Mouse (Mus musculus) midbrain, postnatal 0 days (tissue): Measurements from ENCODE around the gene Ltbp1. TPM values are rescaled to one million over a fixed set of nuclear protein-coding genes. Genes with fewer than 3 reads are reported as not detected.

Source experiments
- ATAC-seq: fragments of 200-750 bp; cut with Nextera tagmentation; 2 replicates; pipeline ENCODE4 v1.8.0; 2017; ENCODE audit warnings: moderate number of reproducible peaks, mild to moderate bottlenecking, moderate TSS enrichment, moderate library complexity; ENCODE audit not compliant: low FRiP score
- DNase-seq: peaks from one replicate; pipeline ENCODE4 v3.0.0-alpha.2; 2015; ENCODE audit warnings: low spot score
- H3K27ac ChIP-seq: fragments of 300-500 bp; sonication (generic); 2 replicates; pipeline ENCODE4 v1.5.1; 2014; ENCODE audit warnings: low read depth, mild to moderate bottlenecking, low read length, mixed read lengths
- H3K27me3 ChIP-seq: fragments of 300-500 bp; sonication (generic); 2 replicates; pipeline ENCODE4 v1.6.1; 2014; ENCODE audit warnings: low read length, control low read depth, mixed read lengths; ENCODE audit not compliant: insufficient read depth
- H3K36me3 ChIP-seq: fragments of 300-500 bp; sonication (generic); 2 replicates; pipeline ENCODE4 v1.6.1; 2014; ENCODE audit warnings: low read length, control low read depth, mixed read lengths; ENCODE audit not compliant: insufficient read depth
- H3K4me1 ChIP-seq: fragments of 300-500 bp; sonication (generic); 2 replicates; pipeline ENCODE4 v1.6.1; 2014; ENCODE audit warnings: mild to moderate bottlenecking, control low read depth, antibody characterized with exemption, low read length, mixed read lengths; ENCODE audit not compliant: insufficient read depth
- H3K4me2 ChIP-seq: fragments of 300-500 bp; sonication (generic); 2 replicates; pipeline ENCODE4 v1.6.1; 2014; ENCODE audit warnings: low read depth, mild to moderate bottlenecking, low read length, mixed read lengths; ENCODE audit not compliant: poor library complexity, severe bottlenecking
- H3K4me3 ChIP-seq: fragments of 300-500 bp; sonication (generic); 2 replicates; pipeline ENCODE4 v1.5.1; 2014; ENCODE audit warnings: low read depth, mild to moderate bottlenecking, low read length, moderate library complexity
- H3K9ac ChIP-seq: fragments of 300-500 bp; sonication (generic); replicated peaks from 2 replicates; pipeline ENCODE4 v1.6.1; 2014; ENCODE audit warnings: mild to moderate bottlenecking, low read length, moderate library complexity, mixed read lengths; ENCODE audit not compliant: poor library complexity, severe bottlenecking
- H3K9me3 ChIP-seq: fragments of 300-500 bp; sonication (generic); 2 replicates; pipeline ENCODE4 v1.6.1; 2016; ENCODE audit warnings: low read length, control low read depth
- CTCF ChIP-seq: IDR thresholded peaks from 2 replicates; pipeline ENCODE4 v1.5.1; 2016; ENCODE audit warnings: antibody characterized with exemption, mild to moderate bottlenecking
- WGBS: fragments of 180-500 bp; shearing (Covaris S2); extraction: QIAGEN DNeasy Blood & Tissue Kit; methylation state at CpG from one replicate; pipeline ENCODE4 v1.1.7; 2014; 5-methylcytosine and 5-hydroxymethylcytosine counted together
- polyA plus RNA-seq: library from polyadenylated mRNA; unstranded; fragments of >200 nt; fragmentation: Nextera tagmentation; extraction: Ambion mirVana; gene quantifications from 2 replicates; pipeline ENCODE4 v1.2.1, GENCODE M21; 2015
- total RNA-seq: library from RNA; depleted of rRNA; stranded (reverse); fragments of >200 nt; gene quantifications from 2 replicates; pipeline ENCODE4 v1.2.3, GENCODE M21; 2014

The Ltbp1 gene
- total and polyA plus RNA-seq, 2 experiments from 2014 or later: 0.89 to 3.0 TPM

GRCm38 (mm10) chr17:75013211-75013610, 7.8 kb downstream of the Ltbp1 start:
- no peak overlapping the region for H3K27ac ChIP-seq
- TF ChIP-seq CTCF: no peak
- no peak for DNase-seq
- H3K9me3 ChIP-seq: no peaks in the 10 kb centered on the region
- H3K9ac ChIP-seq: no peak overlapping the region
- H3K27me3 ChIP-seq: no peaks in the 10 kb centered on the region
- no peak overlapping the region for H3K4me2 ChIP-seq
- H3K4me3 ChIP-seq: no peak overlapping the region
- H3K36me3 ChIP-seq: no peaks in the 10 kb centered on the region
- no peak for ATAC-seq
- WGBS: 82% methylated on average over 4 of the region's 4 CpGs
- no peaks in the 10 kb centered on the region for H3K4me1 ChIP-seq

GRCm38 (mm10) chr17:75013868-75014267, 8.5 kb downstream of the Ltbp1 start:
- H3K9me3 ChIP-seq: no peaks in the 10 kb centered on the region
- H3K4me2 ChIP-seq: no peak overlapping the region
- no peak overlapping the region for H3K4me3 ChIP-seq
- TF ChIP-seq CTCF: no peak
- no peak overlapping the region for H3K27ac ChIP-seq
- DNase-seq (no peak), ATAC-seq (no peak)
- no peaks in the 10 kb centered on the region for H3K27me3 ChIP-seq
- no peak overlapping the region for H3K9ac ChIP-seq
- no peaks in the 10 kb centered on the region for H3K4me1 ChIP-seq
- H3K36me3 ChIP-seq: no peaks in the 10 kb centered on the region
- WGBS: 70% methylated on average over 10 of the region's 10 CpGs

- H3K4me2 ChIP-seq: no peak overlapping the region
- H3K9ac ChIP-seq: no peak overlapping the region
- no peak for TF ChIP-seq CTCF
- H3K27ac ChIP-seq: no peak overlapping the region
- no peaks in the 10 kb centered on the region for H3K9me3 ChIP-seq
- ATAC-seq (no peak), DNase-seq (no peak)
- no peaks in the 10 kb centered on the region for H3K27me3 ChIP-seq
- no peaks in the 10 kb centered on the region for H3K4me1 ChIP-seq
- H3K36me3 ChIP-seq: no peaks in the 10 kb centered on the region
- WGBS: 87% methylated on average over 24 of the region's 24 CpGs
- H3K4me3 ChIP-seq: no peak overlapping the region
Measured at GRCm38 (mm10) chr17:75014601-75015356, 9.4 kb downstream of the Ltbp1 start.

GRCm38 (mm10) chr17:75015546-75015945, 10.2 kb downstream of the Ltbp1 start:
- TF ChIP-seq CTCF: no peak
- no peaks in the 10 kb centered on the region for H3K36me3 ChIP-seq
- no peak for ATAC-seq
- DNase-seq: no peak
- H3K9me3 ChIP-seq: no peaks in the 10 kb centered on the region
- 88% methylated on average over 6 of the region's 6 CpGs for WGBS
- no peak overlapping the region for H3K9ac ChIP-seq
- no peak overlapping the region for H3K4me3 ChIP-seq
- no peaks in the 10 kb centered on the region for H3K27me3 ChIP-seq
- H3K4me1 ChIP-seq: no peaks in the 10 kb centered on the region
- no peak overlapping the region for H3K4me2 ChIP-seq
- no peak overlapping the region for H3K27ac ChIP-seq

GRCm38 (mm10) chr17:75017423-75017822, 12.1 kb downstream of the Ltbp1 start:
- Histone ChIP-seq H3K9me3 (no peaks in the 10 kb centered on the region), H3K27ac (no peak overlapping the region), H3K4me1 (no peaks in the 10 kb centered on the region), H3K27me3 (no peaks in the 10 kb centered on the region), H3K4me3 (no peak overlapping the region), H3K4me2 (no peak overlapping the region), H3K36me3 (no peaks in the 10 kb centered on the region), H3K9ac (no peak overlapping the region)
- ATAC-seq (0 out of 2 replicates have a peak, but pooled peaks have one; percentile 20), DNase-seq (no peak)
- TF ChIP-seq CTCF: peak; percentile 70
- WGBS: 60% methylated on average over 7 of the region's 7 CpGs

GRCm38 (mm10) chr17:75018142-75018541, 12.8 kb downstream of the Ltbp1 start:
- no peaks in the 10 kb centered on the region for H3K4me1 ChIP-seq
- H3K4me3 ChIP-seq: no peak overlapping the region
- DNase-seq: no peak
- no peak overlapping the region for H3K4me2 ChIP-seq
- no peak overlapping the region for H3K27ac ChIP-seq
- ATAC-seq: no peak
- no peaks in the 10 kb centered on the region for H3K36me3 ChIP-seq
- H3K9ac ChIP-seq: no peak overlapping the region
- TF ChIP-seq CTCF: no peak
- no peaks in the 10 kb centered on the region for H3K9me3 ChIP-seq
- 86% methylated on average over 5 of the region's 5 CpGs for WGBS
- H3K27me3 ChIP-seq: no peaks in the 10 kb centered on the region
